Mouse (Mus musculus): ENCODE measurements around the gene Frmd6. TPM values are rescaled to one million over a fixed set of nuclear protein-coding genes. Genes with fewer than 3 reads are reported as not detected.
A peak's percentile ranks its signal among the peaks of the same experiment; 100 is the strongest.

Gene Frmd6
- polyA plus RNA-seq, 1 experiment from 2014 or later, result 17.4 TPM

GRCm38 (mm10) chr12:70783475-70784239 lies 41.7 kb upstream of the Frmd6 start:
- Histone ChIP-seq H3K4me1 (ENCODE audit: control insufficient read depth, insufficient read depth, low read length) (0 out of 2 replicates have a peak, but pooled peaks cover 8% of the 10 kb centered on the region), H3K4me3 (ENCODE audit: low read length) (no peak overlapping the region), H3K27me3 (ENCODE audit: control insufficient read depth, insufficient read depth, low read length) (no peaks in the 10 kb centered on the region), H3K9ac (ENCODE audit: low read depth, low read length) (no peak overlapping the region), H3K9me3 (ENCODE audit: control insufficient read depth, low read length) (no peaks in the 10 kb centered on the region), H3K27ac (ENCODE audit: low read depth, low read length) (no peak overlapping the region), H3K36me3 (ENCODE audit: control insufficient read depth, insufficient read depth, low read length) (no peaks in the 10 kb centered on the region), H3K4me2 (replicated peaks; ENCODE audit: low read depth, low read length) (peak overlapping the region; percentile 22; the same call in 1 of the 2 replicates)
- 24% methylated on average over 22 of the region's 22 CpGs for WGBS
- ATAC-seq (ENCODE audit: low FRiP score, low TSS enrichment), result no peak; the same call in 1 of the 2 replicates

GRCm38 (mm10) chr12:70784240-70784705 lies 41.0 kb upstream of the Frmd6 start:
- ATAC-seq (ENCODE audit: low FRiP score, low TSS enrichment), result no peak
- Histone ChIP-seq H3K4me1 (ENCODE audit: control insufficient read depth, insufficient read depth, low read length) (0 out of 2 replicates have a peak, but pooled peaks cover 8% of the 10 kb centered on the region), H3K36me3 (ENCODE audit: control insufficient read depth, insufficient read depth, low read length) (no peaks in the 10 kb centered on the region), H3K27ac (ENCODE audit: low read depth, low read length) (no peak overlapping the region), H3K9me3 (ENCODE audit: control insufficient read depth, low read length) (no peaks in the 10 kb centered on the region), H3K4me3 (ENCODE audit: low read length) (no peak overlapping the region), H3K4me2 (replicated peaks; ENCODE audit: low read depth, low read length) (no peak overlapping the region), H3K9ac (ENCODE audit: low read depth, low read length) (no peak overlapping the region), H3K27me3 (ENCODE audit: control insufficient read depth, insufficient read depth, low read length) (no peaks in the 10 kb centered on the region)
- 42% methylated on average over 6 of the region's 6 CpGs for WGBS

GRCm38 (mm10) chr12:70789341-70789740 lies 36.0 kb upstream of the Frmd6 start:
- ATAC-seq (ENCODE audit: low FRiP score, low TSS enrichment), result no peak
- H3K27me3 ChIP-seq (ENCODE audit: control insufficient read depth, insufficient read depth, low read length), result no peaks in the 10 kb centered on the region

GRCm38 (mm10) chr12:70793291-70793690 lies 32.0 kb upstream of the Frmd6 start:
- ATAC-seq (ENCODE audit: low FRiP score, low TSS enrichment), result no peak
- 90% methylated on average over 6 of the region's 6 CpGs for WGBS
- Histone ChIP-seq H3K27ac (ENCODE audit: low read depth, low read length) (no peak overlapping the region), H3K4me1 (ENCODE audit: control insufficient read depth, insufficient read depth, low read length) (no peaks in the 10 kb centered on the region), H3K4me3 (ENCODE audit: low read length) (no peak overlapping the region), H3K9ac (ENCODE audit: low read depth, low read length) (no peak overlapping the region), H3K27me3 (ENCODE audit: control insufficient read depth, insufficient read depth, low read length) (no peaks in the 10 kb centered on the region), H3K4me2 (replicated peaks; ENCODE audit: low read depth, low read length) (no peak overlapping the region), H3K36me3 (ENCODE audit: control insufficient read depth, insufficient read depth, low read length) (no peaks in the 10 kb centered on the region), H3K9me3 (ENCODE audit: control insufficient read depth, low read length) (no peaks in the 10 kb centered on the region)

More at GRCm38 (mm10) chr12:70789341-70789740, 36.0 kb upstream of the Frmd6 start:
- Histone ChIP-seq H3K4me2 (replicated peaks; ENCODE audit: low read depth, low read length) (no peak overlapping the region), H3K27ac (ENCODE audit: low read depth, low read length) (no peak overlapping the region), H3K36me3 (ENCODE audit: control insufficient read depth, insufficient read depth, low read length) (no peaks in the 10 kb centered on the region), H3K9ac (ENCODE audit: low read depth, low read length) (no peak overlapping the region), H3K4me1 (ENCODE audit: control insufficient read depth, insufficient read depth, low read length) (no peaks in the 10 kb centered on the region), H3K9me3 (ENCODE audit: control insufficient read depth, low read length) (no peaks in the 10 kb centered on the region), H3K4me3 (ENCODE audit: low read length) (no peak overlapping the region)
- 77% methylated on average over 6 of the region's 6 CpGs for WGBS

- no peak for ATAC-seq (ENCODE audit: low FRiP score, low TSS enrichment)
- 66% methylated on average over 16 of the region's 16 CpGs for WGBS
- no peak overlapping the region for H3K4me2 ChIP-seq (replicated peaks; ENCODE audit: low read depth, low read length)
- no peaks in the 10 kb centered on the region for H3K27me3 ChIP-seq (ENCODE audit: control insufficient read depth, insufficient read depth, low read length)
- no peak overlapping the region for H3K27ac ChIP-seq (ENCODE audit: low read depth, low read length)
- no peaks in the 10 kb centered on the region for H3K36me3 ChIP-seq (ENCODE audit: control insufficient read depth, insufficient read depth, low read length)
- H3K9me3 ChIP-seq (ENCODE audit: control insufficient read depth, low read length), result no peaks in the 10 kb centered on the region
- H3K9ac ChIP-seq (ENCODE audit: low read depth, low read length), result no peak overlapping the region
- H3K4me3 ChIP-seq (ENCODE audit: low read length), result no peak overlapping the region
- H3K4me1 ChIP-seq (ENCODE audit: control insufficient read depth, insufficient read depth, low read length), result 0 out of 2 replicates have a peak, but pooled peaks cover 6% of the 10 kb centered on the region
Observed at GRCm38 (mm10) chr12:70794543-70795388, 30.5 kb upstream of the Frmd6 start.

- no peak for ATAC-seq (ENCODE audit: low FRiP score, low TSS enrichment)
- 87% methylated on average over 3 of the region's 3 CpGs for WGBS
- H3K4me1 ChIP-seq (ENCODE audit: control insufficient read depth, insufficient read depth, low read length), result 0 out of 2 replicates have a peak, but pooled peaks cover 6% of the 10 kb centered on the region
- H3K4me2 ChIP-seq (replicated peaks; ENCODE audit: low read depth, low read length), result no peak overlapping the region
- H3K27me3 ChIP-seq (ENCODE audit: control insufficient read depth, insufficient read depth, low read length), result no peaks in the 10 kb centered on the region
- no peak overlapping the region for H3K9ac ChIP-seq (ENCODE audit: low read depth, low read length)
- H3K36me3 ChIP-seq (ENCODE audit: control insufficient read depth, insufficient read depth, low read length), result no peaks in the 10 kb centered on the region
- H3K27ac ChIP-seq (ENCODE audit: low read depth, low read length), result no peak overlapping the region
- no peak overlapping the region for H3K4me3 ChIP-seq (ENCODE audit: low read length)
- H3K9me3 ChIP-seq (ENCODE audit: control insufficient read depth, low read length), result no peaks in the 10 kb centered on the region
Observed at GRCm38 (mm10) chr12:70795389-70795711, 30.0 kb upstream of the Frmd6 start.

GRCm38 (mm10) chr12:70798496-70798895 lies 26.8 kb upstream of the Frmd6 start:
- no peak for ATAC-seq (ENCODE audit: low FRiP score, low TSS enrichment)
- H3K36me3 ChIP-seq (ENCODE audit: control insufficient read depth, insufficient read depth, low read length), result no peaks in the 10 kb centered on the region
- 0 out of 2 replicates have a peak, but pooled peaks cover 6% of the 10 kb centered on the region for H3K4me1 ChIP-seq (ENCODE audit: control insufficient read depth, insufficient read depth, low read length)
- H3K27me3 ChIP-seq (ENCODE audit: control insufficient read depth, insufficient read depth, low read length), result no peaks in the 10 kb centered on the region
- 47% methylated on average over 8 of the region's 8 CpGs for whole genome bisulfite sequencing
- no peak overlapping the region for H3K4me2 ChIP-seq (replicated peaks; ENCODE audit: low read depth, low read length)
- no peak overlapping the region for H3K27ac ChIP-seq (ENCODE audit: low read depth, low read length)
- H3K9ac ChIP-seq (ENCODE audit: low read depth, low read length), result no peak overlapping the region
- H3K9me3 ChIP-seq (ENCODE audit: control insufficient read depth, low read length), result no peaks in the 10 kb centered on the region
- no peak overlapping the region for H3K4me3 ChIP-seq (ENCODE audit: low read length)

- Histone ChIP-seq H3K27me3 (ENCODE audit: control insufficient read depth, insufficient read depth, low read length) (no peaks in the 10 kb centered on the region), H3K9ac (ENCODE audit: low read depth, low read length) (no peak overlapping the region), H3K4me3 (ENCODE audit: low read length) (no peak overlapping the region), H3K36me3 (ENCODE audit: control insufficient read depth, insufficient read depth, low read length) (no peaks in the 10 kb centered on the region), H3K27ac (ENCODE audit: low read depth, low read length) (no peak overlapping the region), H3K4me1 (ENCODE audit: control insufficient read depth, insufficient read depth, low read length) (0 out of 2 replicates have a peak, but pooled peaks cover 6% of the 10 kb centered on the region), H3K9me3 (ENCODE audit: control insufficient read depth, low read length) (no peaks in the 10 kb centered on the region), H3K4me2 (replicated peaks; ENCODE audit: low read depth, low read length) (peak overlapping the region; percentile 25; the same call in 1 of the 2 replicates)
- ATAC-seq (ENCODE audit: low FRiP score, low TSS enrichment), result peak; percentile 57; the same call in 1 of the 2 replicates
- 32% methylated on average over 19 of the region's 19 CpGs for WGBS
Observed at GRCm38 (mm10) chr12:70799231-70800002, 25.9 kb upstream of the Frmd6 start.

Measured in kidney, embryonic 14.5 days (tissue).